Mouse (Mus musculus): ENCODE data around the gene Brap.

The Brap gene

GRCm38 (mm10) chr5:121718462-121718861 lies 58.1 kb downstream of the Brap start:
- no peak for DNase-seq

DNA sequence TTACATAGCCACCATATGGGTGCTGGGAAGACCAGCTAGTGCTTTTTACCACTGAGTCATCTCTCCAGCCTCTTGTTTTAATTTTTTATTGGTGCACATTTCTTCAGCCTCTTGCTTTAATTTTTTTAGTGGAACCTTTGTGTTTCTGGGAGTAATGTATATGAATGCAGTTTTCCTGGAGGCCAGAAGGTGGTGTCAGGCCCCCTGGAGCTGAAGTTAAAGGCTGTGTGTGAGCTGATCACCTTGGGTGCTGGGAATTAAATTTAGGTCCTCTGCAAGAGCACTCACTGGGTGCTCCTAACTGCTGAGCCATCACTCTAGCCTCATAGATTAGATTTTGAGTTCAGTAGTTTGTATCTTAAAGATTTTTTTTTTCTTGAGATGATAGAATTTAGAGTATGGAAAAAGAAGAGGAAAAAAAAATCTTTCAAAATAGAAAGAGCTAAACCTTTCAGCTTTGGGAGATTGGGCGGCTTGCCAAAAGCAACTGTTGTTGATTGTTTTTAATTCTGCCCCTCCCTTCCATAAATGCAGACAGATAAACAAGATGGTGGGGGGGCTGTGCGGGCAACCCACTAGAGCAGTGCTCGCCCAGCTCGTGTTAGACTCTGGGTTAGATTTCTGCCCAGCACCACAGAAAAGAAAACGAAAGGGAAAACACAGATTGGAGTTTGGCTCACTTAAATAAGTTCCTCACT lies 60.7 kb downstream of the Brap start:
- DNase-seq: peak in 1 of 2 experiments; percentile 54

DNA sequence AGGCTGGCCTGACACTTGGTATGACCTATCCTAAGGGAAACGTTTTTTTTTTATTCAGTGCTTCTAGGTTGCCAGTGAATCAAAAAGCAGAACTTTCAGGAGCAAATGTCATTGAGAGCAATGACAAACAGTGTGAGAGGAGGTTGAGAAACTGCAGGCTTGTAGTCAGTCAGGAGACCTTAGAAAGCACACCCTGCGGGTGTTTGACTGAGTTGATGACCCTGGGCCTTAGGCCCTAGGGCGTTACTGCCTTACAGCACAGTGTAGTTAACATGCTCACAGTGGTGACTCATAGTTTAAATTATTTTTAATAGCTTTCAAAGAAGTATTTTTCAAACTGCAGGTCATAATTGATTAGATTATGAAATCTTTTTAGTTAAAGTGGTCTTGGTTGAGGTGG lies 61.5 kb downstream of the Brap start:
- DNase-seq: no peak

DNA sequence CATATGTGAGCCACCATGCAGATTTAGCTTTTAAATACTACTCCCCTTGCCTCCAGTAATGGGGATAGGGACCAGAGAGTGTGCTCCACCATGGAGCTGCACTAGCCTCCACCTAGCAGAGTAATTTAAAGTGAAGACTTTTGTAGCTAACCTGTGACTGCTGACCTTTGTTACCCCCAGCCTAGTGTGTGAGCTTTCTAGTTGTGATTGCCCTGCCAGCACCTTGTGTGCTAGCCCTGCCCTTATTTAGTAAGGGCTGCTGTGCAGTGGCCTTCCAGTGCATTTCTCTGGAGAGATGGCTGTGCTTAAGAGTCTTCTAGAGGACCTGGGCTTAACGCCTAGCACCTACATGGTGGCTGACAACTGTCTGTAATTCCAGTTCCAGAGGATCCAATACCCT lies 64.3 kb downstream of the Brap start:
- DNase-seq: peak; percentile 47 to 58

DNA sequence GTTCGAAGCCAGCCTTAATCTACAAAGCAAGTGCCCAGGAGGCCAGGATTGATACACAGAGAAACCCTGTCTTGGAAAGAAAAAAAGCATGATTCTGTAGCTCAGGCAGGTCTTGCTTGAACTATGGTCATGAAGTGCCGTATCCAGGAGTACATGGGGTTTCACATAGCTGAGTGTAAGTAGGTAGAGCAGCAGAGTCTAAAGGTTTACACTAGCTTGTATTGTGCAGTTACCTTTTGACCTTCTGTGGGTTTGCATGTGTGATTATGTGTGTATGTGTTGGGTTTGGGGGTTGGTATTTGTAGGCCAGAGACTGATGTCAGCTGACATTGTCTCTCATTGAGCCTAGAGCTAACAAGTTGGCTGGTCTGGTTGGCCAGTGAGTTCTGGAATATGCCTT lies 69.7 kb downstream of the Brap start:
- no peak for DNase-seq

DNA sequence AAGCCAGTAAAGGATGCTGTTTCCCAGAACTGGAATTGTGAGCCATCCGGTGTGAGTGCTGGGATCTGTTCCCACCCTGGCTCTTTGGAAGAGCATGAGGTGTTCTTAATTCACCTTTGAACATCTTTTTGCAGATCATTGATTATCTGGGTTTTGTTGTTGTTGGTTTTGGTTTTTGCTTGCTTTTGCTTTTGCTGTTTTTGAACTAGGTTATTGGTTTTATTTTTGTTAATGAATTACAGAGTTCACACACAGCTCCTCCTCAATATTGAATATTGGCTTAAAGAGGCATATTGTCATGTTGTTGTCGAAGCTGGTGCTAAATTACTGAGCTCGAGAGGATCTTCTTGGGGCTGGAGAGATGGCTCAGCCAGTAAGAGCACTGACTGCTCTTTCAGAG lies 76.3 kb downstream of the Brap start:
- no peak for DNase-seq

Measured in kidney, postnatal 36 days (tissue).